Mouse (Mus musculus): ENCODE results near the gene Sms. TPM values are rescaled to one million over a fixed set of nuclear protein-coding genes. Genes with fewer than 3 reads are reported as not detected.

The Sms gene
- polyA plus RNA-seq, 1 experiment from 2014 or later, result 126 TPM

GRCm38 (mm10) chrX:157419451-157419850 lies 72.6 kb downstream of the Sms start:
- Histone ChIP-seq H3K4me2 (no peak overlapping the region), H3K36me3 (replicated peaks) (no peaks in the 10 kb centered on the region), H3K4me3 (no peak overlapping the region), H3K9me3 (no peaks in the 10 kb centered on the region), H3K27ac (no peak overlapping the region), H3K4me1 (no peaks in the 10 kb centered on the region), H3K27me3 (replicated peaks) (no peaks in the 10 kb centered on the region), H3K9ac (no peak overlapping the region)
- 71% methylated on average over 2 of the region's 2 CpGs for WGBS
- ATAC-seq (replicated peaks), result no peak

- H3K27me3 ChIP-seq (replicated peaks), result no peaks in the 10 kb centered on the region
- no peaks in the 10 kb centered on the region for H3K4me1 ChIP-seq
- H3K9ac ChIP-seq, result no peak within 1 kb of the TSS
- no peaks in the 10 kb centered on the region for H3K36me3 ChIP-seq (replicated peaks)
- no peak within 1 kb of the TSS for H3K4me2 ChIP-seq
- no peak for ATAC-seq (replicated peaks)
- no peak within 1 kb of the TSS for H3K4me3 ChIP-seq
- H3K9me3 ChIP-seq, result no peaks in the 10 kb centered on the region
- no peak within 1 kb of the TSS for H3K27ac ChIP-seq
- WGBS, result 67% methylated on average over 5 of the region's 5 CpGs
Measured at GRCm38 (mm10) chrX:157415212-157415611, 76.9 kb downstream of the Sms start, which contains the start of gene Phex. Gene Phex (minus strand): TSS chrX:157415312.

- H3K9me3 ChIP-seq, result no peaks in the 10 kb centered on the region
- no peaks in the 10 kb centered on the region for H3K4me1 ChIP-seq
- no peak for ATAC-seq (replicated peaks)
- WGBS, result 68% methylated on average over 6 of the region's 6 CpGs
- no peaks in the 10 kb centered on the region for H3K27me3 ChIP-seq (replicated peaks)
- no peak overlapping the region for H3K4me2 ChIP-seq
- H3K4me3 ChIP-seq, result no peak overlapping the region
- no peaks in the 10 kb centered on the region for H3K36me3 ChIP-seq (replicated peaks)
- no peak overlapping the region for H3K9ac ChIP-seq
- H3K27ac ChIP-seq, result no peak overlapping the region
Measured at GRCm38 (mm10) chrX:157404919-157405318, 87.2 kb downstream of the Sms start.

Other genes with a start within 250 kb of the Sms start
- gene Phex, start 77.0 kb downstream of the Sms start, polyA plus RNA-seq (2015; fragmentation: Nextera tagmentation; extraction: Ambion mirVana), result 0.13 and 0.29 TPM in 2 replicates
- gene Yy2, start 76.7 kb upstream of the Sms start, polyA plus RNA-seq (2015; fragmentation: Nextera tagmentation; extraction: Ambion mirVana), result 1.5 and 2.1 TPM in 2 replicates
- 29.0 and 29.3 TPM in 2 replicates for gene Mbtps2, start 106.4 kb upstream of the Sms start, polyA plus RNA-seq (2015; fragmentation: Nextera tagmentation; extraction: Ambion mirVana)
- gene Smpx, start 206.6 kb upstream of the Sms start, polyA plus RNA-seq (2015; fragmentation: Nextera tagmentation; extraction: Ambion mirVana), result 0.72 TPM in 1 of 2 replicates, not detected in the other